Mouse (Mus musculus): ENCODE results near the gene Gstt1.
"Not testable (repeated sequence)": the region's sequence is repeated elsewhere in the genome, so short reads cannot be mapped to it uniquely, and the experiment has no call there.

Gstt1 gene

DNA sequence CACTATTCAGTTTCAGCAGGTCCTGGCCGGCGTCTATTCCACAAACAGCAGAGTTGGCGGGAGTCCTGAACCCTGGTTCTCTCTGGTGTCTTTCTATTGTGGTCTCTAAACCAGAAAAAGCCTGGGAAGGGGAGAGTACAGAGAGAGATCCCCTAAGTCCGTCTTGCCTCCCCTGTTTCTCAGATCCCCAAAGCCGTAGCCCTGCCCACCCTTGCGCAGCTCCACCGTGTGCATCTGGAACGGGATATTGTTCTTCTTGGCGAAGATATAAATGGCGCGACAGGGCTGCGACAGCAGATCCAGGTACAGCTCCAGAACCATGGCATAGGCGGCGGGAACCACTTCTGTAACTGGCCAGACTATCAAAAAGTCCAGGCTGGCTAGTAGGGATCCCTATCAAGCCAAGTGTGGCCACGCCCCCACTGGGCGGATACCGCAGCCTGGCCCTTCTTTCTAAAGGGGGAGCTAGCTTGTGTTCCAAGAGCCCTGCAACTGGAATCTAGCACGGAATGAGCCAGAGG, at the start of gene Gstt1:
Gene Gstt1, minus strand, starts transcription at position 409 of the 521 bp plus-strand sequence.
- DNase-seq: peak; percentile 77 to 81

DNA sequence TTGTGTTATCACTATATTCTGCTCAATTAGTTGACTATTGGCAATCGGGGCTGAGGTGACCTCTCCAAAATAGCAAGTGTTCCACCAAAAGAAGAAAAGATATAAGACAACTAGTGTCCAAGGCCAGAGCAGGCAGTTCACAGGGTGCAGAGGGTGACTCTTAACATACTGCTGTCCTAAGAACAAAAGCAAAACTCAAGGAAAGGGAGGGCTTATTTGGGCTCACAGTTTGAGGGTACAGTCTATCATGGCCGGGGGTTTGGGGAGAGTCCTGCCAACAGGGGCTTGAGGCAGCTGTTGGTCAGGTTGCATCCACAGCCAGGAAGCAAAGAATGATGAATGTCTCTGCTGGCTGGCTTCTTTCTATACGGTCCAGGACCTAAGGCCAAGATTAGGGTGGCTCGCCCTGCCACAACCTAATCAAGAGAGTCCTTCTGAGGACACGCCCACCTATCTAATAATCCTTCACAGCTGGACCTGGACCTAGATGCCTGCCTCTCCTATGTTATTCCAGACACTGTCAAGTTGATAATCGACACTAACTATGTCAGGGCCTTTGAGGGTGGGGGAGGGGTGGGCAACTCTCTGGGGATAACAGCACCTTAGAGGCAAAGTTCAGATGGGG, 47.0 kb upstream of the Gstt1 start:
- no peak for DNase-seq

DNA sequence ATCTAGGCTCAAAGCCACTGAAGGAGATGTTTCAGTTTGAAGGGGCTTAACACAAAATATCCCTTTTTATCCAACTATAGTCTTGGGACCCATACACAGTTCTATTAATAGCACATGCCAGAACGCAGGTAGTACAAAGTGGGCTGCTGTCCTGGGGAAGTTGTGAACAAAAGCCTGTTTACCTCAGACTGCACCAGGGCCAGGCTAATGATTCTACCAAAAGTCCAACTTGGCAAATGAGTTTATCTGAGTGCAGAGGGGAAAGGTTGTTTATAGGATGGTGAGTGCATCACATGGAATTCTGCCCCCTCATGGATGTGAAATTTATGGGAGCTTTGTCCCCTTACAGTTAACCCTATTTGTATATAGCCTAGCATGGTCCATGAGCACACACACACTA, 46.4 kb upstream of the Gstt1 start:
- no peak for DNase-seq

DNA sequence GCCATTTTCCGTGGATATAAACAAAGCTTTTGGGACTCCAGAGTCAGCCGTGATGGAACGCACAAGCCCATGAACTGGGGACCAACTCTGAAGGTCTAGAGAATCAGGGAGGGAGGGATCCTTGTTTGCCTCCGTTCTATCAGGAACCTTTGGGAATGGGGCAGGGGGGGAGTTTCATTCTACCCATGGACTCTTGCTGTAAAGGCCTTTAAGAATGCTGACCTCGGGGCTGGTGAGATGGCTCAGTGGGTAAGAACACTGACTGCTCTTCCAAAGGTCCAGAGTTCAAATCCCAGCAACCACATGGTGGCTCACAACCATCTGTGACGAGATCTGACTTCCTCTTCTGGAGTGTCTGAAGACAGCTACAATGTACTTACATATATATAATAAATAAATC, 45.5 kb upstream of the Gstt1 start:
- not testable (repeated sequence) for DNase-seq

DNA sequence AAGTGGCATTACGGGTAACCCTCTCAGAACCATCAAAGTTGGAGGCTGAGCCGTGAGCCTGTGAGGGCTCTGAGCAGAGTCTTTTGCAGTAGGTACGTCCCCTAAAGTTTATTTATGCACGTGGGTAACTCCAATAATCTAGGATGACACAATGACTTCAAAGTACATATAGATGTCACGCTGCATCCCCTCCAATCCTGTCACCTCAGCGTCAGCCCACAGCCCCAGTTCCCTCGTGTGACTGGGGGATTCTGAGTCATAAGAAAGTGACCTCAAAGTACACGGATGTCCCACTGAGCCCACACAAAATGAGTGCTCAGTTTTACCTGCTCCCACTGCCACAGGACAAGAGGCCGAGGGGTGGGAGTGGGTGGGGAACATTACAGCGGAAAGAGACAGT, 40.7 kb upstream of the Gstt1 start:
- DNase-seq: no peak

DNA sequence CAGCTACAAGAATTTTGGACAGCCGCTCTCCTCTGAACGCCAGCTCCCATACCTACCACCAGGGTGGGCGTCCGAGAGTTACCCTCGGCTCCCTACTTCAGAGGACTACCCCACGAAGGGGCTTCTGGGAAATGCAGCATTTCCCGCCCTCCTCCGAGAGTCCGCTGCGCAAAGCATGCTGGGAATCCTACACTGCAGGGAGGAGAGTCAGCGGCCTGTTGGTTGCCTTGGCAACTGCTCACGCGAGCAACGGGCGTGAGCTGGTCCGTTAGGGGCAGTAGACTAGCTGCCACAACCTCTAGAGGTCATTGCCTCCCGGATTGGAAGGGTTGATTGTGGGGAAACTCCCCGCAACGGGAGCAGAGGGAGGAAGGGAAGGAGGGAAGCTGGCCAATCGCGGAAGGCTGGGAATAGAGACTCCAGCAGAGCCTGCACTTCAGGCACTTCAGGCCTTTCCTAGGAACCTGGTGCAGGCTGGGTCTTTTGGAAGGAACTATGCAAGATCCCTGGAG, 38.9 kb upstream of the Gstt1 start, which contains the start of gene Gstt2:
Gene Gstt2, minus strand, starts transcription at position 177 of the 512 bp plus-strand sequence.
- DNase-seq: peak; percentile 96 to 98

DNA sequence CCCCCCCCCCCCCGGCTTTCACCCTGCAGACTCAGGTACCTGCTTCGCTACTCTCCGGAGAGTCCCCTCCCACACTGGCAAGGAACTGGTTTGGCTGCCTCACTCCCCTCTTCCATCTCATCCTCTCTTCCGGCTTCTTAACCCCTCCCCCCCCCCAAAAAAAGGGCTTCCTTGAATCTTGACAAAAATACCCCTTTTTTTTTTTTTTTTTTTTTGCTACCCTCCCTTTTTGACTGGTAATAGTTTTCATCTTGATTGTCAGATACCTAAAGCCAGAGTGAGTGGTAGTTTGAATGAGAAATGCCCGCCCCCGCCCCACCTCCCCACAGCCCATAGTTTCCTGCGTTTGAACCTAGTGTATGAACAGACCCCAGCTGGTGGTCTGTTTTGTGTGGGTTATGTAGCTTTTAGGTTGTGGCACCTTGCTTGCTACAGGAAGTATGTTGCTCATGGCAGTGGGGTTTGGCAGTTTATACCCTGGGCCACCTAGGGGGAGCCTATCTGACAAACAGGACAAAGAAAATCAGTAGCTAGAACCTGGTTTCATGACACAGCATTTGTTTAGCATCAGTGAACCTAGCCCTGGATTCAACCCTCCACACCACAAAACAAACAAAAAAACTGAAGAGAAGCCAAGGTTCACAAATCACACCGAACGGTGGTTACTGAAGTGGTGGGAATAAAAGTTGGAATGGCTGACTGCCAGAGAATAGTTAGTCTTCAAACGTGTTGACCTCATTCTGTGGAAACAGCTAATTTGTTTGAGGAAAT, 37.6 kb upstream of the Gstt1 start:
- peak; percentile 66 to 93 for DNase-seq

DNA sequence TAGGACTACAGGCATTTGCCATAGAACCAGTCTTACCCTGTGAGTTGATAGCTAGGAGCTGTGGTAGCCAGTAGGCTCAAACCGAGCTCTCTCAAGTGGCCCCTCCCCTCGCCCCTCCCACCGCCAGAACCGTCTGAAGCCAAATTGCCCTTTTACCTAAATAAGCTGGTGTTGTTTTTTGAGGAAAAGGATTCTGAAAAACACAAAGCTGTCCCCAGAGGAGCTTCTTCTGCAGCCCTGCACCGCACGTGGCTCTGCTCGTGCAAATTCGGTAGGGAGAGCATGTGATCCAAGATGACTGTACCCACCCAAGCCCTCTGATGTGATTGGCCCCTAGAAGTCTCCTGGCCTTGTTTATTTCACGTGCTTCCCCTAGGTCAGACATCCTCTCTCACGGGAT, 36.9 kb upstream of the Gstt1 start:
- peak; percentile 89 to 93 for DNase-seq

DNA sequence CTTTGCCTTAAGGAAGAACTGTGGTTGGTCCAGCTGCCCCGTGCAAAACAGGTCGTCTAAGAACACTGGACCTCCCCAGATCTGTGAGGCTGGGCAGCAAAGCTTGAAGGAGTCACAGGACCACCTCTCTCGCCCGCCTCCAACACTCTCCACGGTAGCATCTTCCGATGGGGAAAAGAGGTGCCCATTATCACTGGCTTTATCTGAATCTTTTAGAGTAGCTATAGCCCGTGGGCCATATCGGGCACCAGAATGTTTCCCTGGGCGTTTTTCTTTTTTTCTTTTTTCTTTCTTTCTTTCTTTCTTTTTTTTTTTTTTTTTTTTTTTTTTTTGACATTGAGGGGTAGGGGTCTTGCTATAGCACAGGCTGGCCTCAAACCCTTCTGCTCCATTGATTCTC, 36.3 kb upstream of the Gstt1 start:
- DNase-seq: no peak

DNA sequence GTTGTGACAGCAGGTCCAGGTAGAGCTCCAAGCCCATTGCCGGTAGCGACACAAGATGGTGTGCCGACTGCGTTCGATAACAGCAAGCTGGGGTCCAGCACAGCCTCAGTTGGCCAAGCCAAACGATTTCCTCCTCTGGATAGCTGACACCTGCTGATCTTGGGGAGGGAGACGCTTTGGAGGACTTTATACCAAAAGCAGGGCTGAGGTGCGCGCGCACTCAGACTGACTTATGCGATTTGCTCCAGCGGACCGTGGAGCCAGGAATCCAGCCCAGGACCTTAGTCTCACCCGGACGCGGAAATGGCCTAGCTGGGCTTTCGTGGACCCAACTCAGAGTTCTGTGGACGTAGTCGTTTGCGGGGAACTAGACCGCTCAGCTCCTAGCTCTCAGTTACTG, 35.9 kb upstream of the Gstt1 start:
- peak; percentile 92 to 94 for DNase-seq

DNA sequence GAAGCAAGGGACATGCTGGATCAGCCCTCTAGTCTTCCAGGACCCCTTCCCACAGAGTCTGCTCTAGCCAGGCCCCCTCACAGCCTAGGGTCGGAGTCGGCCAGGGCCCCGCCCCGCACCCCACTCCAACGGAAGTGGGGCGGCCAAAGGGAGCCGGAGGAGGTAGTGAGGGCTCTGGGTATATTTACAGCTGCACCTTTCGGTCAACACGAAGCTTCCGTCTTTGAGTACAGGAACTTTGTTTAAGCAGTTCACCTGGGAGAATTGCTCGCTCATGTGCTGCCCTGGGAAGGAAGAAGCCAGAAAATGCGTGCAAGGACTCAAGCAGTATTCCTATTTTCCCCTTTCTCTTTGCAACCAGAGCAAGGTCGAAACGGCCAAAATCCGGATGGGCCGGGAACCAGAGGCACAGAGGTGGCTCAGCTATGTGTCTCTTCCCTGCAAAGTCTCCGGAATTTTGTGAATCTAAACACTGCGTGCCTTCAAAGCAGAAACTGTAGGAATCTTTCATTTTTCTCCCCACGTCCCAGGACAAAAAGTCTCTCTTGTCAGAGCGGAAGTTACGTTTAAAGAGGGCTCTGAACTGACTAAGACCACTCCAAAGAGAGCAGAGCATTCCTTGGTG, 35.2 kb upstream of the Gstt1 start:
- DNase-seq: peak; percentile 29 to 38

DNA sequence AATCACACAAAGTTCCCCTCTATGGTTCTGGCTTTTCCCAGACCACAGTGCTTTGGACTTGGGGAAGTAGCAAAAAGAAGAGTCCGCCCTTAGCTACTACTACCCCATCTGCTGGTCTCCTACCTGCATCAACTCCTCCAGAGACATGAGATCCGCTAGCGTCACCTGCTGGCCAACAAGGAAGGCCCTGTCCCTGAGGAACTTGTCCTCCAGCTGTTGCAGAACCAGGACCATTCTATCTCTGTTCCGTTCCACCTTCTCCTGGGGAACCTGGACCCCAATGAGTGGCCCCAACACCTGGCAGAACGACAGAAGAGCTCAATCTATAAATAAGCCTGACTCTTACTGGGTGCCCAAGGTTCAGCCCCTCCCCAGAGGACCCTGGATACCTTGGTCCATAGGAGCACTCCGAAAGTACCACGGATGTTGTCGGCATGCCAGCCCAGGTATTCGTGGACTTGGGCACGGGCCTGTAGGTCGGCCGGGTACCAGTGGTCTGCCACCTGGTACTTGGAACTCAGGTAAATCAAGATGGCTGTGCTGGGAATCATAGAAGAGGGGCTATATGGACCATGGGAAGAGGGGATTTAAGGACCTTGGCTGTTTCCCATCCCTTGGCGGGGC, 34.0 kb upstream of the Gstt1 start:
- peak; percentile 86 for DNase-seq

DNA sequence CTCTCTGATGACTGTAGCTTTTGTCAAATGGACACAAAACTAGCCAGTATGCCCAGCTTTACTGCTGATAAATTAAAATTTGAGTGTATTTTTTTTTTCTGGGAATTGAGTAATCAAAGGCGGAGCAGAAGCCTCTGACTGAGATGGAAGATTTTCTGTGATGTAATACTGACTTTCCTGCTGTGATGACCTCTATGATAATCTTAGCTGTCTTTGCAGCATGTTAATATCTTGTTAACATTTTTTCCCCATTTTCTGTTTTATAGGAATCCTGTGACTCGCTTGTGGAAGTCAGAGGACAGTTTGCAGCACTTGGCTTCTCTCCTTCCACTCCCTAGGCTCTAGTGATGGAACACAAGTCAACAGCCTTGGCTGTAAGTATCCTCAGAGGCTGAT, 31.9 kb upstream of the Gstt1 start:
- no peak for DNase-seq

DNA sequence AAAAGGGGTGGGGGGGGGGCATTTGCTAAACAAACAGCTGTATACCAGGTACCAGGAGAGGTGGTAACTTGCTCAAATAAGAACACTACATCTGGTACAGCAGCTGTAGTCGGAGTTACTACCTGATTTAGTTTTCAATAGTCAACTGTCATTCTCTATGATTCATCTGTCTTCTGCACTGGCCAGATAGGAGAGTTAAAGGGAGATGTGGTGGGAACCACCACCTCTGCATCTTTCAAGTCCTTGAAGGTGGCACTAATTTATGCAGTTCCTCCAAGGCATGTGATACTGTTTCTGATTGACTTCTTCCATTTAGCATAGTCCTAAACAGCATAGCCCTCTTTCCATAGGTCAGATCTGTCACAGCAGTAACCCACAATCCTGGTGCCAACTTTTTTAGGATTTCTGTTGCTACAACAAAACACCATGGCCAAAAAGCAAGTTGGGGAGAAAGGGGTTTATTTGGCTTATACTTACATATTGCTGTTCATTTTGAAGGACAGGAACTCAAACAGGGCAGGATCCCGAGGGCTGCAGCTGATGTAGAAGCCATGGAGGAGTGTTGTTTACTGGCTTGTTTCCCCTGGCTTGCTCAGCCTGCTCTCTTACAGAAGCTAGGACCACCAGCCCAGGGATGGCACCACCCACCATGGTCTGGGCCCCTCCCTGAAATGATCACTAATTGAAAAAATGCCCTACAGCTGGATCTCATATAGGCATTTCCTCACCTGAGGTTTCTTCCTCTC, 31.3 kb upstream of the Gstt1 start:
- DNase-seq: no peak

DNA sequence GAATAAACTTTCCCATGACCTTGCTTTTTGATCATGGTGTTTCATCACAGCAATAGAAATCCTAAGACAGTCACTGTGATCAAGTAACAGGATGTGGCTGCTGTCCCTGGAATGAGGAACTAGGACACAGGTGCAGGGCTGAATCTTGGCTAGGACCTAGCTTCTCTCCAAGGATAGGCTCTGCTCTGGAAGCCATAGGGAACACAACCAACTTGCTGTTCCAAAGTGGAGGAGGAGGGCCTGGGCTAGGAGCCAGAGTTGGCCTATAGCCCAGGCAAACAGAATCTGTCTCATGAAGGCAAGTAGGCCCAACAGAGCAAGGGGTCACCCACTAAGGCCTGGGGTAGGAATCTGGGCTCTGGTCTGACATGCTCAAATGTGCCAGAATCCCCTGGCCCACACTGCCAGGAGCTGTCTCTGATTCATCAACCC, 30.1 kb upstream of the Gstt1 start:
- DNase-seq: peak; percentile 58 to 64

DNA sequence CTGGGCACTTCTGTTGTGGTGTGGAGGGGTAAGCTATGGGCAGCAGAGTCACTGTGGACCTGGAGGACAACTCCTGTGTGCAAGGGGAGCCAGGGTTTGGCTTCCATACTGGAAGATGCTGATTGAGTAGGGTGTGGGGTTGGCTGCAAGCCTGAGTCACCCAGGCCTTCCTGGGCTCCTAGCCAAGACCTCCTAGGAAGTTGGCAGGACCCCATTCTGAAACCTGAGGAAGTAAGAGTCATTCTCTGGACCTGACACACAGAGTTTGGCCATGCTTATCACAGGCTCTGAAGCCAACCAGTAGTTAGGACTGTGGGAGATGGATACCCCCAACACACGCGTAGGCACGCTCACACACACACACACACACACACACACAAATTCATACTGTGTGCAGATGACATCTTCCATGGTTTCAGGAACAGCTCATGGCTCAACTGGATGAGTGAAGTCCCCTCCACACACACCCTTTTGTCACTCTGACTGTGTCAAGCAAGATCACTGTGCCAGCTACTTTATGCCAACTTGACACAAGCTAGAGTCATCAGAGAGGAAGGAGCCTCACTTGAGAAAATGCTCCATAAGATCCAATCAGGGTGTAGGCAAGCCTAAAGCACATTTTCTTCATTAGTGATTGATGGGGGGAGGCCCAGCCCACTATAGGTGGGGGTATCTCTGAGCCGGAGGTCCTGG, 29.4 kb upstream of the Gstt1 start:
- DNase-seq: peak; percentile 78 to 88

DNA sequence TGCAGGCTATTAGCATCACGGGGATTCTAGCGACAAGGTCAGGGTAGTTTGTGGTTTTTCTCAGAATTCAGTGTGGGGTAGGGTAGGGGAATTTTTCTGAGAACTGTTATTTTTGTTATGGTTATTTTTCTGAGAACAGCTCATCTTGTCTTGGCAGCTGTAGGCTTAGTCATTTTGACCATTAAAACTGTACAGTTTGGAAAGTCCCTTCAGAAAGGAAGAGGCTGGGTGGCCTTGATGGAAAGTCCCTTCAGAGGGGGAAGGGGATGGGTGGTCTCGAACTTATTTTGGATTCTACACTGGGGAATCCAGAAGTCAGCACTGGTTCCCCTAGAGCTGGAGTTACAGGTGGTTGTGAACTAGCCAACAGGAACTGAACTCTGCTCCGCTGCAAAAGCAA, 26.1 kb upstream of the Gstt1 start:
- DNase-seq: no peak

DNA sequence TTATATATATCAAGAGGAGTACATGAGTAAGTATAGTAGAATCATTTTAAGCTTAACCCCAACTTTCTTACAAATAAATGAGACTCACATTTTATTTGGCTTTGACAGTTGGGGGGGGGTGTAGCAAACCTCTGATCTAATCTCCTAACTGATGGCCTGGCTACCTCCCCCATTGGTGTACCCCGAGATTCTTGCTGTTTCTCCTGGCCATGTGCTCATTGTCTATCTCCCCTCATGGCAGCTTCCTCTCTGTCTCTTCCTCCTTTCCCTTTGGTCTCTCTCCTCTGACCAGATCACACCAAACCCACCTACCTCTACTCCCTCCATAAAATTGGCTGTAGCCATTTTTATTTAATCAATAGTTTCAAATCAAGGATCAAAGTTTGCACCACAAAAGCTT, 25.4 kb upstream of the Gstt1 start:
- no peak for DNase-seq

DNA sequence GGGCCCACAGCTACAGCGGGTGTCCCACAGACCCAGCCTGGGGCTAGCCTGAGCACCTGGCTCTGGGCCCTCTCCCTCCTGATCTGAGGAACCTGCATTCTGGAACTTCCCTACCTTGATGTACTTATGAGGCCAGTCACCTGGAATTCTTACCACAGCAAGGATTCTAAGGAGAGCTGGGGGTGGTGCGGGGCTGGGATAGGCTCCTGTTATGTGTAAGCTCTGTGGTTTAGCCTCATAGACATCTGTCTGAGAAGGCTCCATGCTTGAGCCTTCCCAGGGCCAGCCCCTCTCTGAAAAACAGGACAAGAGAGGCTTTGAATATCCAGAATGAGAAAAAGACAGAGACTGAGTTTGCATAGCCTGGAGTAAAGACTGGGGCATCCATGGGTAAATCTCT, 24.1 kb upstream of the Gstt1 start, which contains the start of gene Gstt4:
Gene Gstt4, minus strand, starts transcription at position 101 of the 400 bp plus-strand sequence.
- no peak for DNase-seq

DNA sequence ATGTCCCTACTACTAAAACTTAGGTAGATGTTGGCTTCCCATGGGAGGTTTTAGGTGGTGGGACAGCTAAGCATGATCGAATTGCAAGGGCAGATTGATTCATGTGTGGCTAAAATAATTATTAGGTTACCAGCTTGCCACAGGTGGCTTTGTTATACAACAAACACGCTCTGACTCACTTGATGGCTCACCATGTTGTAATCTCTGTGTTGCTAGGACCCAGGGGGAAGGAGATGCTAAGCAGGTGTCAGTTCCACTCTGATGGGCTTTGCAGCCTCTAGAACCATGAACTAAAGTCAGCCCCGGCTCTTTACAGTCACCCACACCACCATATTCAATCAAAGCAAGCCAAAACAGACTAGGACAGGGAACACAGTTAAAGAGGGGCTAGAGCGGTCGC, 21.5 kb upstream of the Gstt1 start:
- no peak for DNase-seq

DNA sequence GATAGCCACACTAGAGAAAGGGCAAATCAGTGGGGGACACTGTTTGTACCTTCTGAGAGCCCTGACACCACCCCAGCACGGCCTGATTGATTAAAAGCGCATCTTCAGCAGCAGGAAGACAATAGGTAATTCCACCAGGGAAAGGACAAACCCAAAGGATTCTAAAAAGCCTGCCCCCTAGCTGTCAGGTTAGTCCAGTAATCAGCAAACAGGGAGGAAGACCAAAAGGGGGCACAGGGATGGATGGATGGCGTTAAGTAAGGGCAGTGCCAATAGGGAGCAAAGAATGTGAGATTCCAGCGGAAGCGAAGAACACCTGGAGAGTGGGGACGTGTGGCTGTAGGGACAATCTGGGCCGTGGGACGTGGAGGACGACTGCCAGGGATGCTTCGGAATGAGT, 20.3 kb upstream of the Gstt1 start:
- no peak for DNase-seq

DNA sequence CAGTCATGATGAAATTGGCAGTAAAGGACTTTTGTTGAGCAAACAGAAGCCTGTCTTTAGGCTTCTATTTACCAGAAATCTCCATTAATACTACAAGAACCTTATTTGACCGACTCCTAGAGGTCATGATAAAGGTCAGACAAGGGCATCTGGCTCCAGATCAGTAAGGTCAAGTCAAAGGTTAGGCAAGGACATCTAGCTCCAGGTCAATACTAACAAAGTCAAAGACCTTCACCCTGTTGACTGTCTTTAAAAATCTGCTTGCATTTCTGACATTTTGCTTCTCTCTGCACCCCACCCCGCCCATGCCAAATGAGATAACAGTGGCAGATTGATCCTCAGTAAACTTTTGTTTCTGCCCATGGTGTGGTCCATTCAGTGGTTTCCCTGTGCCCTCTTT, 5.8 kb upstream of the Gstt1 start:
- no peak for DNase-seq
